Mouse (Mus musculus): ENCODE data around the gene Nek7. TPM values are rescaled to one million over a fixed set of nuclear protein-coding genes. Genes with fewer than 3 reads are reported as not detected.

The Nek7 gene
- total RNA-seq, 2 experiments from 2014 or later, result 47.5 to 54.7 TPM

DNA sequence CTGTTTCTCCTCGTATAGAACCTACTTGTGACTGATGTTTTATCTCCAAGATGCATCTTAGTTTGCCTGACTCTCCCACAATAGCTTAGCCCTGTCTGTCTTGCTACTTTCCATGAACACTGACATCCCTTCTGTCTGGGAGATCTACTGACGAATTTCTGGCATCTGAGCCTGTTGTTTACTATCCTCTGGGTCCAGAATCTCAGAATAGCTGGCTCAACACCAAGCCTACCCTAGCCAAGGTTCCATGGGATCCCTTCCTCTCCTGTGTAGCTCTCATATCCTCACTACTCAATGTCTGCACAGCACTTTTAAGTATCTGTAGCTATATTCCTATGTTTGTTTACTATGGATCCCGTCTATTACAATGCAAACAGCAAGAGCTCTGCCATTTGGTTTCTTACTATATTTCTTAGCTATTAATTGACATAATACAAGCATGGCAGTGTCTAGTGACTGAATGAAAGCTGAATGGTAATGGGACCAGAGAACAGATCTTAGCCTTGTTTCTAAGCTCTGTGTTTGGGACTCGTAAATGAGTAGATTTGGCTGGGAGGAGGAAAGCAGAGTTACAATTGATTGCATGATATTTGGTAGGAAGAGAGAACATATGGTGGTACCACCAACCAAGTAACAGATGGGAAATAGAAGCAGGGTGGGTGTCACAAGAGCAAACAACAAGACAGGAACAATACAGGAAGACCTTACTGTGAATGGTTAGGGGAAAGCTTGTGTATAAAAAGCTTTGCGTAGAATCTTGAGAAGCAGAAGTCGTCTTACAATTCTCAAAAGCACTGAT lies 51.3 kb downstream of the Nek7 start:
- no peak for DNase-seq

DNA sequence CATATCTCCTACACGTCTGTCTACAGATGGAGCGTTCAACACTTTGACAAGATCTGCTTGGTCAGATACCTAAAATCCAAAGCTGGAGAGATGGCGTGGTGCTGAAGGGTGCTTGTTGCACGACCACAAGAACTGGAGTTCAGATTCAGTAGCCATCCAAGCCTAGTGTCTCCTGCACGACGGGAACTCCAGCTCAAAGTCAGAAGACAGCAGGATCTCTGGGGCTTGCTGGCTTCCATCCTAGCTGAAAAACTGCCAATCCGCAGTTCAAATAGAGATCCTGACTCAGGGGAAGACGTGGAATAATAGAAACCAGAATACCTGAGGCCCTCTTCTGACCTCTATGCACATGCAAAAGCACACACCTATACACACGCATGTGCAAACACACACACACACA lies 52.0 kb downstream of the Nek7 start:
- DNase-seq, result no peak

DNA sequence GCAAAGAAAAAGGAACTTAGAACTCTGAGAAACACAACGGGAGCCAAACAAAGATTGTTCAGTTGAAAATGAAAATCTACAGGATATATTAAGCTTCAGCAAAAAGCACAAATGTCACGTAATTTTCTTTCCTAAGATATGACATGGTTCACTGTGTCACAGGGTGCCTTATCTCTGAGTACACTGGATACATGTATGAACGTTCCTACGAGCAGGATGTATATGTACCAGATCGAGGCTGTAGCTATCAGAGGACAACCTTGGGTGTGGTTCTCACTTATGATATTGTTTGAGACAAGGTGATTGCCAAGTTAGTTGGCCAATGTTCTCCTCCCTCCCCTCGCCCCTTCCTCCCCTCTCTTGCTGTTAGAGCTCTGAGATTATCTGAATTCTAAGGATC lies 55.3 kb downstream of the Nek7 start:
- DNase-seq, result no peak

DNA sequence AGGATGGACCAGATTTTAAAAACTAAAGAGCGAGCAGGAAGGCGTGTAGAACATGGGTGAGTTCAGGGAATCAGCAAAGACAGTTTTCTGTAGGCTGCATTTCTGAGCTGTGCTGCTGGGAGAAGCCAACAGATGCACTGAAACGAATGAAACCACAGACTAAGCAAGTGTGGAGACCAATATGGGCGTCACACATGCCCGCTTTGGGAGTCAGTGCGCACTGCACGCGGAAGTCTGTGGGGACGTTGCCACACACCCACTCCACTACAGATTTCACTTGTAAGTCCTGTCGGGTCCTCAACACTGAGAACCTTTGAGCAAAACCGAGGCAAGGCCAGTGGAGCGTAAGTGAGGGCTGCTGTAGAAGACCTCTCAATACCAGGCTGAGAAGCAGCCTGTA lies 59.2 kb downstream of the Nek7 start:
- DNase-seq, result no peak

DNA sequence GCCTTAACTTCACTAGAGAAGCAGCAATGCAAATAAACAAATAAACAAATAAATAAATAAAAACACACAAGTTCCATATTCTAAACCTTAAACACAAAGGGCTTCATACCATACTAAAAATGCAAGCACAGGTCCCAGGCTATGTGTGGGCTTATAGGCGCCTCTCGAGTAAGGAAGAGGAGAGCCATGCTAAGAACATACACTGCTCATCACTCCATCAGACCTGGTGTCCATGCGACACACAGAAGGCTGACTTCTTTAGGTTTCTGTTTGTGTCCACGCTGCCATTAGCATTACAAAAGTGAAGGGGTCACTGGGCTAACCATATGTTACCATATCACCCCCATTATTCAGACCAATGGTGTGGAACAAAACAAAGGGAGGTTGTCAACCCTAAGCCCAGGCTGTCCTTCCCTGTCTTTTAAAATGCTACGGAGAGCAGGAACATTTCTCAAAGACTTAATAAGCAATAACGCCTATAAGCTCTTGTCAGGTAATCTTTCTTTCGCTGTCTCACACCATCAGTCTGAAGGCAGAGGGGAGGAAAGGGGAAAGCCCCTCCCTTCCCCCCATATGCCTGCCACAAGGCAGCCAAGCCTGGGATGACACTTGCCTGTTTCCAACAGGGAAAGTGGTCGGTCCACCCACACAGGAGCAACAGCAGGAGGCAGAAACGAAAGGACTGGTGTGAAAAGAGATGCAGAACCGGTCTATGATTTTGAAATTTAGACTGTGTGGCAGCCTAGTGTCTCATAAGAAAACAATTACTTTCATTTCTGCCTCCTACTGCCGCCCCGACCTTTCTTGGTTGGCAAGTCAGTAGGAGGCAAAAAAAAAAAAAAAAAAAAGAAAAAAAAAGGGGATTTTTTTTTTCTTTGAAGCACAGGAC lies 60.5 kb downstream of the Nek7 start:
- DNase-seq, result no peak

DNA sequence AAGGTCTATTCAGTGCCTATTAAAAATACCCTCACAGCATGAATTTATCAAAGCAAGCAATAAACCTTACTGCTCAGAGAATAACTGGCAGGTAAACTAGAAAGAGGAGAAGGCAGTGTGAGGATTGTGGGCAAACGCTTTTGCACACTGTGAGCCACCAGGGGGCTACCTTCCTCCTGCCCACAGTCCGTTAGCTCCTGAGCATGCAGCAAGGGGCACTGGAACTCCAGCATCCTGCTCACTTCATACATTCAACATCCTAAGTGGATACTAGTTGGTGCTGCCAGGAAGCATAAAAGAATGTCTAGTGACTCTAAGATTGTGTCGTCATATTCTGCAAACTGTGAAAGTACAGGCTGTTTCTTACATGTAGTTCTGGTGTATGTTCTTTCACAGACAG lies 61.6 kb downstream of the Nek7 start:
- DNase-seq, result peak in 1 of 2 experiments; percentile 31

DNA sequence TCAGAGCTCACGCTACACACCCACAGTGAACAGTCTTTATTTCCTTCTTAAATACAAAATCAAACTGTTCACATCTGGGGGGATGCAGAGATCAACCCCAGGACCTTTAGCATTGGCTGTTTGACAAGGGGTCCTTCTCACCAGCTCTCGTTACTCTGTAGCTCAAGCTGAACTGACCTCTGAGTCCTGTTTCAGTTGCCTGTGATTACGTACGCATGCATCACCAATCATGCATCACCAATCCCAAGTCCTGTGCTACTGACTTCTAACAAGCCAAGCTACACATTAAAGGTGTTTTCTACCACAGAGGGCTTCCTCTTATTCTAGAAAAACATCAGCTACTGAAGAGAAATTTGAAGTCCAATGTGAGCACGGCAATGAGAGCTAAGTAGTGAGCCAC lies 65.0 kb downstream of the Nek7 start:
- DNase-seq, result no peak

DNA sequence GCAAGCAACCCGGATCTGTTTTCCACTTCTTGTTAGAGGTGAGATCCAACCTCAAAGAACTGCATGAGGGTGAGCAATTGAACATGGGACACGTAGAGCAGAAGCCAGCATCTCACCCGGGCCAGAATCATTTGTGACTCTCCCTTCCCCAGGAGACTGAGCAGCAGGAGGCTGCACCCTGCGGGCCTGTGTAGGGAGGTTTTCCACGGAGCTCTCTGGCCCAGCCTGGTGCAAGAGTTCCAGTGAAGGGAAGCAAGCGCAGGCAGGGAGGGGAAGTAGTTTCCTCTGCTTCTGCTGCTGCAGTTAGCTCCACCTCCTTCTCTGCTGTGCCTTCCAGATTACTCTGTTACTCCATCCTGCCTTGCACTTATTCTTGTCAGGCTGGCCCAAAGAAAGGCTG lies 69.8 kb downstream of the Nek7 start:
- DNase-seq, result peak; percentile 23 to 24

DNA sequence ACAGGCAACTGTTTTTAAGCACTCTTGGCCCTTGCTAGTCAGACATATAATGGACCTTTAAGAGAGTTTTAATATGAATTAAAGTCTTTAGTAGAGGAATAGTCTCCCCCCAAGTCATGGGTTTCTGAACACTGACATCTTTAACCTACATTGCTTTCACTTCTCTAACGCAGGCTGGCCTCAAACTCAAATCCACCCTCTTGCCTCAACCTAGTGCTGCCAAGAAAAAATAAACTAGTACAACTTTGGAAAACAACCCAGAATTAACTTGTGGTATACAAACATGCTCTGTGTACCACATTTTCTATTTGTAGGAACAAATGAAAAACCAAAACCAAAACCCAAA lies 77.8 kb downstream of the Nek7 start:
- DNase-seq, result no peak

DNA sequence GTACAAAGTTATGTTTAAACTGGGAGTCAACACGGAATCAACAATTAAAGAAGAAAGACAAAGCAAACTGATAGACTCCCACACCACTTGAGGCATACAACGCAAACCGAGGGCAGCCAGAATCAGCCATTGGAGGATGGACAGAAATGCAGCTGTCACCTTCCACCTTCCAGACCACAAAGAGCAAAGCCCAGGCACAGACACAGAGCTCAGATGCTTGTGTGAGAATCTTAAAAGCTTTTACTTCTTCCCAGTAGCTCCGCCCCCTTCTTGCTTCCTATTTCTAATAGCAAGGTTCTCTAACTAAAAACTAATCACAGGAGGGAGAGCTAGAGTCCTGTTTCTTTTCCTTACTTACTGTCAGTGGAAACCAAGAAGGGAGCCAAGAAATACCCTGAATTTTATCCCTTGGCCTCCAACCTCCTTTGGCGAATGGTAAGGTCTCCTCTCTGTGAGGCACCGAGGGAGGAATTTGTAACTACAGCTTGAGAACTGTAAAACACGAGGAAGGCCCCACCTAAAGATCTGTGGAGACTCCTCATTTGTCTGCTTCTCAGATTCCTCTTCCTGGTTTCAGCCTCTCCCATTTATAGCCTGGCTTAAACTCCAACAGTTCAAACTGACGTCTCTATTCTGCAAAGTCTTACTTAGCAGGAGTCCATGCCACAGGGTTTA lies 78.3 kb downstream of the Nek7 start:
- no peak for DNase-seq

DNA sequence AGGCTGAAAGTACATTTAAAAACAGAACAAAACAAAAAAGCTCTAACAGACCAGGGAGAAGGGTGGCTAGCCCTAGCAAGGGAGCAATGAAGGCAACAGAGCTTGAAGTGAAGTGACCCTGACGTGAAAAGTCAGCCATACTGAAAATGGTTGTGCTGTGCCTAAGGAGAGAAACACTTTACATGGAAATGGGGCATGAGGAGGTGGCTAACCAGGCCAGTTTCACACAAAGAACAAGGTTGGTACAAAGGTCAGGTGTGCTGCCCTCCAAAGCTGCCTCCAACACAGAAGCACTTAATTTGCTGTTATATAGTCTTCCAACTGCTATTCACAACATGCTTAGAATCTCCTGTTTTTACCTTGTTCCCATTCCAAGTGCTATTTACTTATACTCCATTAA lies 80.2 kb downstream of the Nek7 start:
- no peak for DNase-seq

DNA sequence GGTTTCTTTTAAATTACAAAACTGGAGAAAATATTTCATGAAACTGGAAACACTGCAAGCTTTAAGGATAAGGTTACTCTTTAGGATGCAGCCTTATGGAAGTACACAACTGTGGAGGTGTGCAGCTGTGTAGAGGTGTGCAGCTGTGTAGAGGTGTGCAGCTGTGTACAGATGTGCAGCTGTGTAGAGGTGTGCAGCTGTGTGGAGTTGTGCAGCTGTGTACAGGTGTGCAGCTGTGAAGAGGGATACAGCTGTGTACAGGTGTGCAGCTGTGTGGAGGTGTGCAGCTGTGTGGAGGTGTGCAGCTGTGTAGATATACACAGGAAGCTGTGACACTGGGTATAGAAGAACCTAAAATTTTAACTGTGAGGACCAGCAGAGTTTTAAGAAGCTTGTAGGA lies 81.7 kb downstream of the Nek7 start:
- no peak for DNase-seq

DNA sequence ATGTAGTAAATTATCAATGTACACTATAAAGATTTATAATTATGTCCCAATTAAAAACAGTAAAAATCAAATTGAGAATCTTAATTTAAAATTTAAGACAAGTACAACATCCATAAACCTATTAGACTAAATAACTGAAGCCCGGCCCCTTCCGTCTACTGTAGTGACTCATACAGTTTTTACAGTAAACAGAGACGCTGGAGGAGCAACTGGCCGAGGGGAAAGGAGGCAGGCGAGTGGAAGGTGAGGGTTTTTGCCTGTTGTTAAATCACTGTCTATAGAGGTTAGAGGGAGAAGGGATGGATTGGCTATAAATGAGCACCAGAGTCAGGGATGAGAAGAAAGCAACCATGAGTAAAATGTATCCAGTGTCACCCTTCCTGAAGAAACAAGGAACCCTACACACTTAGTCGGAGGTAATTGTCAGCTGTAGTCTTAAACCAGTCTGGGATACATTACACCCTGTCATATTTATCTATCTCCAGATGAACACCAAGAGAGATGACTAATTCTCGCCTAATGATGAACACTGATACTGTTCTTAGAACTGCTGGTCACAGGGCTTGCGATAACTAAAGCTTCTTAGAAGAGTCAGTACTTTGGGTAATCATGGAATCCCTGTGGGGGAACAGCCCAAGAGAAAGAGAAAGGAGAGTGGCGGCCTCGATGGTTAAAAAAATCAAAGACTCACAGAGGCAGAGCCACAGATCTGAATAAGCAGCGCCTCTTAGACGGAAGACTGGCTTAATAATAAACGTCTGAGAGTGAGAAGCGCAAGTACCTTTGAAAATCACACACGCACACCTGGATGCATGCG lies 84.0 kb downstream of the Nek7 start:
- DNase-seq, result no peak

DNA sequence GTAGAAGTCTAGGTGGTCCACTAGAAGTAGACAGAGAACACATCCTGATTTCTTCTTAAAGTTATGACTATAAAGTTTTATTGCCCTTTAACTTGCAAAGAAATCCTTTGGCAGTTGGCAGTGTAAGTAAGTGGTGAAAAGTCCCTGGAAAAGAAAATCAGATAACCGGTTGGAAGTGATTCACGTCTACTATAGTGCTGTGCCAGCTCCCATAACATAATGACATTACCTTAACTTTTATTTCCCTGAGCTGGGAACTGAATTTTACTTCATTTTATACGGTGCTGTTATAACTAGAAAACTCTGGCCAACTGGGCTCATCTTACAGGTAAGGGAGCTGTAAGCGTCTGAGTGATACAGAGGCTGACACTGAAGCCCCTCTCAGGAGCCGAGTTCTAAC lies 89.3 kb downstream of the Nek7 start:
- DNase-seq, result no peak

DNA sequence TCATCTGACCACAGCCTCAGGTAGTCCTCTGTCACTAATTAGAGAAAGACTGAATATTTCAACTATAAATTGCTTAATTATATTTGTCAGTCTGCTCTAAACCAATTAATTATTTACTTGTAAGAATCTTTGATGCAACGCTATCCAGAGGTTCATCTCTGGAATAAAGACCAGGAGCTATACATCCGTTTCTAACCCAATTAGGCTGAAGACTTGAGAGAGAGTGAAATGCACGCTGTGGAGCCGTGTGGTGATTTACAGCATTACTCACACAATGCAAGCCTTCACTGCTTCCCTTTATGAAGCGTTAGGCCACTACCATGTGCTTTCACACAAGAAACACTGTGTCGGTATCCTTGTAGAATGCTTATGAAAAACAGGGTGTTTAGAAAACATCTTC lies 96.0 kb downstream of the Nek7 start:
- DNase-seq, result no peak

DNA sequence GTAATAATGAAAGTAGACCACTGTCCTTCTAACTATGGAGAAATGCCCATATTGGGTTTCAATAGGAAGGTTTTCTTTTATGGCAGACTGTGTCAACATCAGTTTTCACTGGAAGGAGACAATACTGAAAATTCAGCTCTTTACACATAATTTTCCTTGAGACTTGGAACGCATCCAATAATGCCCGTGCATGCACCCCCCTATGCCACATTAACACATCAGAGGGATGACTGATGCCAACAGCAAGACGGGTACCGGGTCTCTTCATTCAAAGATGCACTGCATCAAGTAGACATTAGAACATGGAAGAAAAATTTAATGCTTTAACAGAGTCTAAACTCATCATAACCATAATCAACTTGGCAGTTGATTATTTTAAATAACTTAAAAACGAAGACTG lies 101.7 kb downstream of the Nek7 start:
- no peak for DNase-seq

DNA sequence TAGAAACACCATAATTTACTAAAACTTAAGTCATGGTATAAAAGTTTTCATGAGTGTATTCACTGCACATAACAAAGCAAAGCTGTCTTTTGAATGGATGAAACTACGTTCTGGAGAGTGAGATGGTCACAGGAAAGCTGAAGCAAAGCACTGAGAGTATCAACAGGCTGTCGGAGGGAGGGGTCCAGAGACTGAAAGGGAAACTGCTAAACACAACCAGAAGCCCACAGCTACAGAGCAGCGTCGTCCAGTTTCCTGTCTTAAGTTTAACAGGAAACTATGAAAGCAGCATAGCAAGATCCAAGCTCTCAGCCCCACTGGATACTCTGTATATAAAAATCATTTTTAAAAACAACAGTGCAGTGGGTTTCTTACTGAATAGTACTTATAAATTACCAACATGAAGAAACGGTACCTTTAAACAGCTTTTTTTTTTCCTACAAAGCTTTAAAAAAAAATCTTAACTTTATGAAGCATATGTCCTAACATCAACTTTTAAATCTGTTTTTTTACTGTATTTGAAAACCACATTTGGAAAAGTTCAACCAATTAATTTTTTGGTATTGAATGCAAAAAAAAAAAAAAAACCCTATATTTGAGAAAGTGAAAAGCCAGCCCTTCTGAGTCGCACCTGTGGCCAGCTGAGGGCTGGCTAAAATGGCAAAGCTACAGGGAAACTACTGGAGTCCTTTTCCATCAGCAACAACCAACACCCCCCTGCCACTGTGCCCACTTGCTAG lies 102.4 kb downstream of the Nek7 start:
- DNase-seq, result no peak

DNA sequence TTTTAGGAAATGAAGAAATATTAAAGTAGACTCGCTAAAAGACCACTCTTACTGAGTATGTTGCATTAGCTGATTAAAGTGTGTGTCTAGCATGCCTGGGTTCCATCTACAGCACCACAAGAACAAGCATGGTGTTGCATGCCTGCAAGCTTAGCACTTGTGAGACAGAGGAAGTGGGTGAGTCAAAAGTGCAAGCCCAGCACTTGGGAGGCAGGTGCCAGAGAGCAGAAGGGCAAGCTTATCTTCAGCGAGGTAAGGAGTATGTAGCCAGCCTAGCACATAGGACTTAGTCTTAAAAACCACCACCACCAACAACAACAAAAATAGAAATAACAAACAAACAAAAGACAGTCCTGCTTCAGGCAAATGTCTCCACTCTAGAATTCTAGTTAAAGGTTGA lies 103.0 kb downstream of the Nek7 start:
- no peak for DNase-seq

DNA sequence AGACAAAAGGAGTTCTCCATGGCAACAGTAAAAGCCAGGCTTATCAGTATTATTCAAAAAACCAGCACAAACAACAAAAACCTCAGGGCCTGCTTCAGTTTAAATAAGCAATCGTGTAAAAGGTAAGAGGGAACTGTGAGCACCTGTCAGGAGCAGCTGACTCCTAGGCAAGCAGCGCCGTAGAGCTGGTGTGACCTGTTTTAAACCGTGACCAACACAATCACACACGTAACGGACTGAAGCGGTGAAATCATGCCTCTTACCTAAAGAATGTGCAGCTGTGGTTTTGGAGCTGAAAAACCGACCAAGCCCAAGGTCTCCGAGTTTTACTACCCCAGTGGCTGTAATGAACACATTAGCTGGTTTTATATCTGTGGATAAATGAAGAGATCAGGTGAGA lies 104.6 kb downstream of the Nek7 start:
- DNase-seq, result no peak

DNA sequence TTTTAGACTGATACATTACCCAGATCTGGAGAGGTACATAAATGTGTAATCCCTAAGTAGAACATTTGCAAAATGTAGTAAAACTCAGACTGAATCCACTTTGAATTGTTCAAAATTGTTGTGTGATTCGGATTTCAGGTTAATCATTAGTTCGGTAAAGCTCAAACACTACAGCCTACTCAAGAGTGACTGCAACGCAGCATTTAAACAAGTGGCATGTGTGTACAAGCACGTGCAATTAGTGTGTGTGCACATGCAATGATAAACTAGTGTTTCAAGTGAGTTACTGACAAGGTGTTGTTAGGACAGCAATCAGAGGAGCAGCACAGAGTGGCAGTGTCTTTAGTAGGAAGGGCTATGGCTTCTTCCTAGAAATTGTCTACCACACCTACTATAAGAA lies 106.0 kb downstream of the Nek7 start:
- DNase-seq, result no peak

DNA sequence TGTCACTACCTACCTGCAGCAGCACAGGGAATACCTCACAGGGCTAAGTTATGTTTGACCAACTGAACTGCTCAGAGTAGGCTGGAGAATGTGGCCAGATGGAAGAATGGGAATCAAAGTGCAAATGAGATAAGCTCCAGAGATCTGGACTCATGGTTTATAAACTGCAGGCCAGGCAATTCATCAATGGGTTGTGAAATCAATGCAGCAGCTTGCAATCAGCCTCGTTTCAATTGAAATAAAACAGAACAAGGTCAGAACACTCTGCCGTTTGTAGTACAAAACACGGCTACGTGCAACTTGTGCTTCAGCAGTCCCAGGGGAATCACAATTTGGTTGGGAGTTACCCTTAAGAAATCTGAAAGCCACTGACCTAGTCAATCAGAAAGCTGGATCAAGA lies 109.4 kb downstream of the Nek7 start:
- DNase-seq, result peak; percentile 43 to 45
